In the genomic region with DNA sequence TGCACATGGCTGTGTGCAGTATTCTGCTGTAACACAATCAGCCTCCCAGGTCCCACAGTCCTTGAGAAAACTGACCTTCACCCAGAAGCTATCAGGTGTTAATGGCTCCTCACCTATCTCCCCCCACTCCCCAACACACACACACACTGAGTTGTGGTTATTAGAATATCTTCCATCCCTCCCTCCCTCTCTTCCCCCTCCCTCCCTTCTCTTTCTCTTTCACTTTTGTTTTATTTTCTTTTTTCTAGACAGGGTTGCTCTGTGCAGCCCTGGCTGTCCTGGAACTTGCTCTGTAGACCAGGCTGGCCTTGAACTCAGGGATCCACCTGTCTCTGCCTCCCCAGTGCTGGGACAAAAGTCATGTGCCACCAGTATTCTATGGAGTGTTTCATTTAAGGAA, we compare ENCODE assay signal across 20 mouse cellular contexts.
"Had no signal": no experiment of that assay in that cellular context is flagged by ENCODE, and none has a peak within 500 bp of the region (broad histone marks: within the 10 kb centered on the region; RNA-seq: fewer than 3 reads in every experiment).

No protein-coding gene starts in this region.

- H3K4me1 ChIP-seq: limb, embryonic 12.5 days had no signal

- H3K9ac ChIP-seq: limb, embryonic 12.5 days; liver, embryonic 13.5 days; neural tube, embryonic 12.5 days; neural tube, embryonic 15.5 days; stomach, embryonic 15.5 days had no signal

- DNase-seq: kidney, adult 18-20 months; kidney, adult 9 months; kidney, postnatal 14 days; layer of hippocampus, postnatal 36 days; liver; liver, embryonic 13.5 days; lung, postnatal 14 days; lung, postnatal 4 days; midbrain, embryonic 14.5 days; right cerebral cortex, adult 18-20 months; right cerebral cortex, postnatal 25 days; spleen, adult 18-20 months; thymus, adult 18-20 months had no signal

- H3K9me3 ChIP-seq: limb, embryonic 12.5 days; liver, embryonic 13.5 days; neural tube, embryonic 12.5 days; neural tube, embryonic 15.5 days; stomach, embryonic 15.5 days had no signal

- H3K4me2 ChIP-seq: limb, embryonic 12.5 days; liver, embryonic 13.5 days; midbrain, embryonic 11.5 days; neural tube, embryonic 12.5 days; neural tube, embryonic 15.5 days; stomach, embryonic 15.5 days had no signal

- H3K27ac ChIP-seq: layer of hippocampus, adult 2 months; left cerebral cortex, adult 2 months; limb, embryonic 12.5 days; liver, embryonic 13.5 days; neural tube, embryonic 12.5 days; neural tube, embryonic 15.5 days; stomach, embryonic 15.5 days had no signal

- H3K4me3 ChIP-seq: layer of hippocampus, adult 2 months; left cerebral cortex, adult 2 months; limb, embryonic 12.5 days; liver, embryonic 13.5 days; neural tube, embryonic 12.5 days; neural tube, embryonic 15.5 days; stomach, embryonic 15.5 days had no signal

- H3K27me3 ChIP-seq: limb, embryonic 12.5 days; liver, embryonic 13.5 days; neural tube, embryonic 12.5 days; neural tube, embryonic 15.5 days; stomach, embryonic 15.5 days had no signal
